9 mouse cellular contexts compared by ENCODE assay signal in genomic region chr10:117402403-117403333, GRCm38 (mm10). TPM values are rescaled to one million over a fixed set of nuclear protein-coding genes. Genes with fewer than 3 reads are reported as not detected.
A peak's percentile ranks its signal among the peaks of the same experiment; 100 is the strongest.
DNase-seq lines count a peak whose midpoint lies in the region; ATAC-seq and TF ChIP-seq lines count a peak whose summit lies in the region.
"Had no signal": no experiment of that assay in that cellular context is flagged by ENCODE, and none has a peak within 500 bp of the region (broad histone marks: within the 10 kb centered on the region; RNA-seq: fewer than 3 reads in every experiment).

No protein-coding gene starts in this region.

- no peak for DNase-seq in layer of hippocampus, adult 2 months (ENCODE audit: low spot score in 2 of 2)
- DNase-seq in layer of hippocampus, adult 9-10 months (ENCODE audit: low spot score) = no peak
- no peak for DNase-seq in ES-E14 (ENCODE audit: low read depth, low spot score)
- DNase-seq in adrenal gland, postnatal 14 days = peak; percentile 79
- no peak for DNase-seq in hindbrain, embryonic 14.5 days (ENCODE audit: low spot score)
- DNase-seq in Muller cell, postnatal 12 days (ENCODE audit: inconsistent ontology term) = no peak

- H3K4me1 ChIP-seq in ES-E14 (ENCODE audit: control insufficient read depth in 2 of 2, insufficient read depth in 2 of 2, low read length in 2 of 2, poor library complexity in 1 of 2) = peaks cover 0 to 10% of the 10 kb centered on the region in 2 experiments; a peak in 1 of 4 replicates
- H3K4me1 ChIP-seq in hindbrain, embryonic 14.5 days (replicated peaks; ENCODE audit: control insufficient read depth, insufficient read depth, low read length) = no peaks in the 10 kb centered on the region
- H3K4me1 ChIP-seq: heart, embryonic 13.5 days had no signal

- H3K27ac ChIP-seq in layer of hippocampus, adult 2 months = no peak overlapping the region
- H3K27ac ChIP-seq in ES-E14 (ENCODE audit: insufficient read depth, low read depth, low read length, poor library complexity, severe bottlenecking) = no peak overlapping the region
- H3K27ac ChIP-seq in hindbrain, embryonic 14.5 days = no peak overlapping the region
- H3K27ac ChIP-seq: heart, embryonic 13.5 days; neural tube, embryonic 12.5 days had no signal

- peak; percentile 80 for TF ChIP-seq CTCF in layer of hippocampus, adult 2 months (conservative IDR thresholded peaks at IDR 0.05)

- no peak overlapping the region for H3K4me3 ChIP-seq in layer of hippocampus, adult 2 months
- H3K4me3 ChIP-seq in ES-E14 (ENCODE audit: insufficient read depth in 1 of 2, low read depth in 1 of 2, low read length in 2 of 2, poor library complexity in 1 of 2, severe bottlenecking in 1 of 2) = no peak overlapping the region
- no peak overlapping the region for H3K4me3 ChIP-seq in hindbrain, embryonic 14.5 days (replicated peaks; ENCODE audit: low read length)
- H3K4me3 ChIP-seq: heart, embryonic 13.5 days; neural tube, embryonic 12.5 days had no signal

- H3K9ac ChIP-seq in ES-E14 (ENCODE audit: insufficient read depth, low read depth, low read length, poor library complexity, severe bottlenecking) = no peak overlapping the region
- no peak overlapping the region for H3K9ac ChIP-seq in hindbrain, embryonic 14.5 days
- H3K9ac ChIP-seq: heart, embryonic 13.5 days; neural tube, embryonic 12.5 days had no signal

- in situ Hi-C loops in ES-E14 (cut with MboI; ENCODE audit: low sequenced_read_pairs in 2 of 2, unreplicated experiment in 2 of 2) = no loop called here

- ATAC-seq in hindbrain, embryonic 14.5 days (ENCODE audit: low FRiP score) = no peak
- ATAC-seq in megakaryocyte progenitor cell, adult 5-6 weeks (replicated peaks; ENCODE audit: poor library complexity) = peak; percentile 89

- no peaks in the 10 kb centered on the region for H3K9me3 ChIP-seq in ES-E14 (ENCODE audit: control insufficient read depth, insufficient read depth, low read depth, low read length)
- no peaks in the 10 kb centered on the region for H3K9me3 ChIP-seq in hindbrain, embryonic 14.5 days (ENCODE audit: control insufficient read depth, low read length)
- H3K9me3 ChIP-seq: heart, embryonic 13.5 days; neural tube, embryonic 12.5 days had no signal

- no peaks in the 10 kb centered on the region for H3K36me3 ChIP-seq in ES-E14 (ENCODE audit: control insufficient read depth, insufficient read depth, low read length, poor library complexity, severe bottlenecking)
- no peaks in the 10 kb centered on the region for H3K36me3 ChIP-seq in hindbrain, embryonic 14.5 days (replicated peaks; ENCODE audit: control insufficient read depth, insufficient read depth)
- H3K36me3 ChIP-seq: heart, embryonic 13.5 days; neural tube, embryonic 12.5 days had no signal

- H3K27me3 ChIP-seq in hindbrain, embryonic 14.5 days (ENCODE audit: control insufficient read depth, insufficient read depth, low read length) = no peaks in the 10 kb centered on the region
- H3K27me3 ChIP-seq: heart, embryonic 13.5 days had no signal

- peak overlapping the region; percentile 19; the same call in 1 of the 2 replicates for H3K4me2 ChIP-seq in hindbrain, embryonic 14.5 days (replicated peaks)
- H3K4me2 ChIP-seq: heart, embryonic 13.5 days; neural tube, embryonic 12.5 days had no signal

- WGBS in hindbrain, embryonic 14.5 days = 70% methylated on average over 20 of the region's 20 CpGs

TF ChIP-seq in ES-E14, 5 proteins besides CTCF, POLR2A, EP300 and RAD21:
- no peak for TF ChIP-seq MAFK (IDR thresholded peaks at IDR 0.05; ENCODE audit: insufficient read depth, low read depth, low read length)
- TF ChIP-seq CHD2 (IDR thresholded peaks at IDR 0.05; ENCODE audit: low read depth, low read length) = no peak
- TF ChIP-seq HCFC1 (IDR thresholded peaks at IDR 0.05; ENCODE audit: borderline replicate concordance, insufficient read depth, low read length) = no peak
- peak; percentile 53 for TF ChIP-seq ZNF384 (IDR thresholded peaks at IDR 0.05; ENCODE audit: low read depth, low read length)

RNA-seq across cellular contexts. Expression of gene Cpsf6, which starts 22.9 kb away (rescaled TPM):
- 100 to 1,000 TPM; 111 to 116 TPM for total RNA-seq in layer of hippocampus, adult 2 months (2021)
- total RNA-seq in ES-E14 (2012; rRNA removed) = 116 and 129 TPM in 2 replicates
- 76.0 and 87.9 TPM in 2 replicates for total RNA-seq in adrenal gland, postnatal 14 days (2021)
- 152 and 168 TPM in 2 replicates for polyA plus RNA-seq in hindbrain, embryonic 14.5 days (2014; fragmentation: Nextera tagmentation; extraction: Ambion mirVana)
- 103 and 107 TPM in 2 replicates for total RNA-seq in megakaryocyte progenitor cell, adult 5-6 weeks (2015)
- 108 and 138 TPM in 2 replicates for total RNA-seq in megakaryocyte progenitor cell, adult 5-6 weeks (2017)
